Mouse (Mus musculus) hindbrain, embryonic 10.5 days (tissue): Measurements from ENCODE around the gene Pcnx2. TPM values are rescaled to one million over a fixed set of nuclear protein-coding genes. Genes with fewer than 3 reads are reported as not detected.

Source experiments
- DNase-seq: peaks from one replicate; pipeline ENCODE4 v3.0.0-alpha.2; 2017; ENCODE audit warnings: low spot score
- H3K27ac ChIP-seq: fragments of 300-500 bp; sonication (generic); 2 replicates; pipeline ENCODE4 v1.5.1; 2016; ENCODE audit warnings: mild to moderate bottlenecking, moderate library complexity
- H3K27me3 ChIP-seq: fragments of 300-500 bp; sonication (generic); 2 replicates; pipeline ENCODE4 v1.6.1; 2016; ENCODE audit warnings: mild to moderate bottlenecking; ENCODE audit not compliant: poor library complexity, insufficient read depth, severe bottlenecking
- H3K36me3 ChIP-seq: fragments of 300-500 bp; sonication (generic); 2 replicates; pipeline ENCODE4 v1.6.1; 2016; ENCODE audit warnings: mild to moderate bottlenecking, moderate library complexity
- H3K4me1 ChIP-seq: fragments of 300-500 bp; sonication (generic); replicated peaks from 2 replicates; pipeline ENCODE4 v1.6.1; 2016; ENCODE audit warnings: mild to moderate bottlenecking
- H3K4me3 ChIP-seq: fragments of 300-500 bp; sonication (generic); 2 replicates; pipeline ENCODE4 v1.5.1; 2016; ENCODE audit warnings: mild to moderate bottlenecking, moderate library complexity
- H3K9me3 ChIP-seq: fragments of 300-500 bp; sonication (generic); 2 replicates; pipeline ENCODE4 v1.6.1; 2016; ENCODE audit warnings: mild to moderate bottlenecking, moderate library complexity
- WGBS: fragments of 180-500 bp; shearing (Covaris S2); methylation state at CpG from one replicate; pipeline ENCODE4 v1.1.7; 2016; 5-methylcytosine and 5-hydroxymethylcytosine counted together
- polyA plus RNA-seq: library from polyadenylated mRNA; unstranded; fragments of >200 nt; fragmentation: Nextera tagmentation; extraction: Ambion mirVana; gene quantifications from 2 replicates; pipeline ENCODE4 v1.2.1, GENCODE M21; 2016

The Pcnx2 gene
- polyA plus RNA-seq, 1 experiment from 2014 or later: 0.52 TPM

GRCm38 (mm10) chr8:125873250-125873534, 24.9 kb downstream of the Pcnx2 start:
- 88% methylated on average over 2 of the region's 2 CpGs for WGBS
- H3K4me1 ChIP-seq: peaks cover 33% of the 10 kb centered on the region
- no peak overlapping the region for H3K4me3 ChIP-seq
- no peak overlapping the region for H3K27ac ChIP-seq
- H3K27me3 ChIP-seq: no peaks in the 10 kb centered on the region
- H3K36me3 ChIP-seq: no peaks in the 10 kb centered on the region
- no peak for DNase-seq
- no peaks in the 10 kb centered on the region for H3K9me3 ChIP-seq

GRCm38 (mm10) chr8:125872501-125873249, 25.4 kb downstream of the Pcnx2 start:
- WGBS: 76% methylated on average over 9 of the region's 9 CpGs
- Histone ChIP-seq H3K4me1 (peaks cover 36% of the 10 kb centered on the region), H3K4me3 (no peak overlapping the region), H3K9me3 (no peaks in the 10 kb centered on the region), H3K36me3 (no peaks in the 10 kb centered on the region), H3K27me3 (no peaks in the 10 kb centered on the region), H3K27ac (no peak overlapping the region)
- no peak for DNase-seq

GRCm38 (mm10) chr8:125870821-125871321, 27.2 kb downstream of the Pcnx2 start:
- Histone ChIP-seq H3K9me3 (no peaks in the 10 kb centered on the region), H3K27me3 (no peaks in the 10 kb centered on the region), H3K4me3 (peak overlapping the region; percentile 21; the same call in 1 of the 2 replicates), H3K27ac (peak overlapping the region; percentile 80), H3K36me3 (no peaks in the 10 kb centered on the region), H3K4me1 (peaks cover 32% of the 10 kb centered on the region)
- peak; percentile 85 for DNase-seq
- 5% methylated on average over 7 of the region's 7 CpGs for WGBS

GRCm38 (mm10) chr8:125870179-125870702, 27.9 kb downstream of the Pcnx2 start:
- Histone ChIP-seq H3K4me3 (no peak overlapping the region), H3K27ac (peak overlapping the region; percentile 80), H3K36me3 (no peaks in the 10 kb centered on the region), H3K27me3 (no peaks in the 10 kb centered on the region), H3K9me3 (no peaks in the 10 kb centered on the region), H3K4me1 (peaks cover 30% of the 10 kb centered on the region)
- DNase-seq: no peak
- WGBS: 40% methylated on average over 6 of the region's 6 CpGs

GRCm38 (mm10) chr8:125869739-125870138, 28.4 kb downstream of the Pcnx2 start:
- DNase-seq: no peak
- H3K27ac ChIP-seq: peak overlapping the region; percentile 80
- no peak overlapping the region for H3K4me3 ChIP-seq
- peaks cover 30% of the 10 kb centered on the region for H3K4me1 ChIP-seq
- H3K36me3 ChIP-seq: no peaks in the 10 kb centered on the region
- H3K9me3 ChIP-seq: no peaks in the 10 kb centered on the region
- WGBS: 86% methylated on average over 3 of the region's 3 CpGs
- H3K27me3 ChIP-seq: no peaks in the 10 kb centered on the region

- no peaks in the 10 kb centered on the region for H3K9me3 ChIP-seq
- H3K4me3 ChIP-seq: no peak overlapping the region
- WGBS: 71% methylated on average over 7 of the region's 7 CpGs
- DNase-seq: no peak
- H3K27ac ChIP-seq: no peak overlapping the region
- H3K4me1 ChIP-seq: peaks cover 30% of the 10 kb centered on the region
- H3K36me3 ChIP-seq: no peaks in the 10 kb centered on the region
- H3K27me3 ChIP-seq: no peaks in the 10 kb centered on the region
Measured at GRCm38 (mm10) chr8:125868552-125868951, 29.6 kb downstream of the Pcnx2 start.

GRCm38 (mm10) chr8:125866125-125866524, 32.0 kb downstream of the Pcnx2 start:
- H3K4me3 ChIP-seq: no peak overlapping the region
- no peaks in the 10 kb centered on the region for H3K27me3 ChIP-seq
- H3K36me3 ChIP-seq: no peaks in the 10 kb centered on the region
- no peak overlapping the region for H3K27ac ChIP-seq
- 86% methylated on average over 12 of the region's 12 CpGs for WGBS
- H3K4me1 ChIP-seq: peaks cover 29% of the 10 kb centered on the region
- no peak for DNase-seq
- no peaks in the 10 kb centered on the region for H3K9me3 ChIP-seq

GRCm38 (mm10) chr8:125857251-125857650, 40.9 kb downstream of the Pcnx2 start:
- H3K36me3 ChIP-seq: no peaks in the 10 kb centered on the region
- H3K27me3 ChIP-seq: no peaks in the 10 kb centered on the region
- H3K27ac ChIP-seq: no peak overlapping the region
- H3K9me3 ChIP-seq: no peaks in the 10 kb centered on the region
- WGBS: 66% methylated on average over 6 of the region's 6 CpGs
- peaks cover 15% of the 10 kb centered on the region for H3K4me1 ChIP-seq
- no peak overlapping the region for H3K4me3 ChIP-seq
- DNase-seq: no peak

- no peak overlapping the region for H3K4me3 ChIP-seq
- peaks cover 13% of the 10 kb centered on the region for H3K4me1 ChIP-seq
- WGBS: 93% methylated on average over 4 of the region's 4 CpGs
- no peak for DNase-seq
- no peak overlapping the region for H3K27ac ChIP-seq
- H3K9me3 ChIP-seq: no peaks in the 10 kb centered on the region
- no peaks in the 10 kb centered on the region for H3K27me3 ChIP-seq
- no peaks in the 10 kb centered on the region for H3K36me3 ChIP-seq
Measured at GRCm38 (mm10) chr8:125856160-125856559, 42.0 kb downstream of the Pcnx2 start.

GRCm38 (mm10) chr8:125854379-125854778, 43.7 kb downstream of the Pcnx2 start:
- Histone ChIP-seq H3K9me3 (no peaks in the 10 kb centered on the region), H3K4me1 (peaks cover 13% of the 10 kb centered on the region), H3K27ac (no peak overlapping the region), H3K4me3 (no peak overlapping the region), H3K27me3 (no peaks in the 10 kb centered on the region), H3K36me3 (no peaks in the 10 kb centered on the region)
- WGBS: 68% methylated on average over 7 of the region's 7 CpGs
- no peak for DNase-seq

GRCm38 (mm10) chr8:125853300-125853699, 44.8 kb downstream of the Pcnx2 start:
- Histone ChIP-seq H3K27ac (no peak overlapping the region), H3K9me3 (no peaks in the 10 kb centered on the region), H3K36me3 (no peaks in the 10 kb centered on the region), H3K4me3 (no peak overlapping the region), H3K27me3 (no peaks in the 10 kb centered on the region), H3K4me1 (peaks cover 13% of the 10 kb centered on the region)
- WGBS: 80% methylated on average over 5 of the region's 5 CpGs
- DNase-seq: no peak

GRCm38 (mm10) chr8:125849181-125849580, 48.9 kb downstream of the Pcnx2 start:
- H3K27ac ChIP-seq: no peak overlapping the region
- 82% methylated on average over 4 of the region's 4 CpGs for WGBS
- no peaks in the 10 kb centered on the region for H3K27me3 ChIP-seq
- no peak for DNase-seq
- peaks cover 5% of the 10 kb centered on the region; the same call in 1 of the 2 replicates for H3K4me1 ChIP-seq
- no peaks in the 10 kb centered on the region for H3K36me3 ChIP-seq
- no peaks in the 10 kb centered on the region for H3K9me3 ChIP-seq
- no peak overlapping the region for H3K4me3 ChIP-seq

- no peaks in the 10 kb centered on the region for H3K36me3 ChIP-seq
- peaks cover 16% of the 10 kb centered on the region for H3K4me1 ChIP-seq
- DNase-seq: no peak
- no peak overlapping the region for H3K27ac ChIP-seq
- no peak overlapping the region for H3K4me3 ChIP-seq
- WGBS: 68% methylated on average over 12 of the region's 12 CpGs
- H3K27me3 ChIP-seq: no peaks in the 10 kb centered on the region
- no peaks in the 10 kb centered on the region for H3K9me3 ChIP-seq
Measured at GRCm38 (mm10) chr8:125847842-125848241, 50.3 kb downstream of the Pcnx2 start.
